Mouse (Mus musculus): ENCODE results near the gene Gmfg.

Gene Gmfg

DNA sequence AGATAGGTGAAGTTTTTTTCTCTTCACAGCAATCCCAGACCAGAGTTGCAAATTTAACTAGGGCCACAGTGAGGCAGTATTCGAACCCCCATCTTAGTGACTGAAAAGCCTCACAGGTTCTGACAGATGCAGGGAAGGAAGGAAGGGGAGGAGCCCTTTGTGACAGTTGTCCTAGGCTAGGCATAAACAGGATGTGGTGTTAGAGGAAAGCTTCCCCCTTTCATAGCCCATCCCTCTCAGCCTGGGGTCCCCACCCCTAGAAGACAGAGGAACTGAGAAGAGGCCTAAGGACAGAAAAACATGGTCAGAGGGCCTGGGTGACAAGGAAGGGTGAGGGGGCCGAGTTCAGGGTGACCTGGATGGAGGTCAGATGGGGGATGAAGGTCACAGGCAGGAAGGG, 3.5 kb downstream of the Gmfg start:
- DNase-seq = no peak

DNA sequence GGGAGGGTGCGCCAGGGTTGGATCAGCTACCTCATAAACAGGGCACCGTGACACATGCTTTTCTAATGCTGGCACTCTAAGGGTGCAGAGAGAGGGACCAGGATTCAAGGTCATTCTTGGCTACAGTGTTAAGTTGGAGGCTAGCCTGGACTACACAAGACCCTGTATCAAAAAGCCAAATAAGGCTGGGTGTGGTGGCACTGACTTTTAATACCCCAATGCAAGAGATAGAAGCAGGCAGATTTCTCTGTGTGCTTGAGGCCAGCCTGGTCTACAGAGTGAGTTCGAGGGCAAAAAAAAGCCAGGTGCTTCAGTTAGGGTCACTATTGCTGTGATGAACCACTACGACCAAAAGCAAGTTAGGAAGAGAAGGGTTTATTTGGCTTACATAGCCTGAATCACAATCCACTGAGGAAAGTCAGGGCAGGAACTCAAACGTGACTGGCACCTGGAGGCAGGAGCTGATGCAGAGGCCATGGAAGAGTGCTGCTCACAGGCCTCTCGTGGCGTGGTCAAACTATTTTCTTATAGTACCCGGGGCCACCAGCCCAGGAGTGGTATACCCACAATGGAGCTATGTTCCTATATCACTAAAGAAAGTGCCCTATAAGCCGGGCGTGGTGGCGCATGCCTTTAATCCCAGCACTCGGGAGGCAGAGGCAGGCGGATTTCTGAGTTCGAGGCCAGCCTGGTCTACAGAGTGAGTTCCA, 4.7 kb downstream of the Gmfg start:
- no peak for DNase-seq

DNA sequence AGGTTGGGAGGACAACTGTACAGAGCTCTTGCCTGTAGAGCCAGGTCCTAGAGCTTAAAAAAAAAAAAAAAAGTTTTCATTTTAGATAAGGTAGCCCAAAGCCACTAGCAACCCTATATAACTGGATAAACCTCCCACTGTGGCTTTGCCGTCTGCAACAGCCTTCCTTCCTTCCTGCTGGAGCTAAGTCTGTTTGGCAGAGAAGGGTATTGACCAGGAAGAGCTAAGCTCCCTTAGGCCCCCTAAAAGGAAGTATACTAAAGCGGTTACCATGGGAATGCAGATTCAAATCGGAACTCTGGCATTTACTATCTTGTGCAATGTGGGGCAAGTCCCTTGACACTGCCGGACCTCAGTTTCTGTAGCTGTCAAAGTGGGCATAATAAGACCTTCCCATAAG, 5.4 kb downstream of the Gmfg start:
- DNase-seq = no peak

DNA sequence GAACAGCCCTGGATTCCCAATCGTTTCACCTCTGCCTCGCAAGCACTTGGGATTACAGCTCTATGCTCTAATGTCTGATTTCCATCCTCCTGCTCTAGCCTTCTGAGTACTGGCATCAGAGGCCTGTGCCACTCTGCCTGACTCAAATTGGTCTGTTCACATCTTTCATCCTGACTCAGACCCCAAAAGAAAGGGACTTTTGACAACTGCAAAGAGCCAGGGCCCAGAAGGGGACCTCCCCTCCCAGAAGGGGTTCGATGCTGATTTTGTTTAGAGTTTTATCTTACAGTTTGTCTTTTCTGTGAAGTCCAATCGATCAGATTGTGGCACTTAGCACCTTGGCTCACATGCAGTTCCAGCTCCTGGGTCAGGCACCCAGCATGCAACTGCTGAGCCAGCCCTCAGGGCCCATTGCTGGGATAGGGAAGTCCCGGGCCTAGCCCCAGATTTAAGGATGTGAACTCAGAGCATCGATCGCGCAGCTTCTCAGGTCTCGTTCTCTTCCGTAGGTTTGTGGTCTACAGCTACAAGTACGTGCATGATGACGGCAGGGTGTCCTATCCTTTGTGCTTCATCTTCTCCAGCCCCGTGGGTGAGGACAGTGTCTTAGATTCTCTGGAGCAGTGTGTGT, 7.2 kb downstream of the Gmfg start:
- DNase-seq = no peak

DNA sequence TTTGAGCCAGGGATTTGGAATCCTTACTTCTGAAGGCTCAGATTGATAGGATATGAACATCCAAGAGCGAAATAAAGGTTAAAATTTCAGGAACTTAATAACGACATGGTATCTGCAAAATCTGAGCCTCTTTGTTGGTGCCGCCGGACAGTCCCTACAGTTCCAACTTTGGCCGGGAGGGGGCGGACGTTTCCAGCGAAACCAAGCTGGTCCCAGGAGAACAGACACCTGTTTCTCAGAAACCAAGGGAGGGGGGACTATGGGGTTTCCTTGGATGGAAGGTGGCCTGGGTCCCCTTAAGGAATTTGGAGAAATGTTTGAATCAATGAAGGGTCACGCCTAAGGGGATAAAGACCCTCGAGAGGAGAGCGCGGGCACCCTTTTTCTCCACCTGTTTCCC, 9.2 kb downstream of the Gmfg start:
- DNase-seq = peak; percentile 63

GRCm38 (mm10) chr7:28447101-28447830, 10.0 kb downstream of the Gmfg start:
- DNase-seq = no peak

DNA sequence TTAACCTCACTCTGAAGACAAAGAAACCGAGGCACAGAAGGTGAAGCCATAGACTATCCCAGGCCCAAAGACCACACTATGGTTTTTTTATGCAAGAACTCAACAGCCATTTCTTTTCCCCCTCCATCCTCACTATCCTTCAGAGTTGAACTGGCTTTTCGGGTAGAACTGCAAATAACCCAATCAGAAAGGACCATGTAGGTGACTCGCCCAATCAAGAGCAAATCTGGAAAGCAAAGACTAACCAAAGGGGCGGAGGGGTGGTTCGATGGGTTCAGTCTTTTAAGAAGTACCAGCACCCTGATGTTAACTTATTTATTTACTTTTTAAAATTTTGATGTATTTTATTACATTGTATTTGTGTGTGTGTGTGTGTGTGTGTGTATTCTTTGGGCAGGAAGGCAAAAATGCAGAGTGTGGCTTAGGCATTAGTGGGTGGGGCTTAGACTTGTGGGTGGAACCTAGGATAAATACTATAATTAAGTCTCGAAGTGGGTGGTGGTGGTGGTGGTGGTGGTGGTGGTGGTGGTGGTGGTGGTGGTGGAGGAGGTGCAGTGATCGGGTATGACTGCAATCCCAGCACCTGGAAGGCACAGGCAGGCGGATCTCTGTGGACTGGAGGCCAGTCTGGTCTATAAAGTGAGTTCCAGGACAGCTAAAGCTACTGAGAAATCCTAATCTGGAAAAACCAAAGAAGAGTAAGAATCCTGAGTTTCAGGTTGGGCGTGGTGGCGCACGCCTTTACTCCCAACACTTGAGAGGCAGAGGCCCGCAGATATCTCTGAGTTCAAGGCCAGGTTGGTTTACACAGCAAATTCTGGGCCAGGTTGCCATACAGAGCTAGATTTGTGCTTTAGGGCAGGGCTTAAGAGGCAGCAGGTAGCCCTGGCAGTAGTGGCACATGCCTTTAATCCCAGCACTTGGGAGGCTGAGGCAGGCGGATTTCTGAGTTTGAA, 10.9 kb downstream of the Gmfg start:
- no peak for DNase-seq

DNA sequence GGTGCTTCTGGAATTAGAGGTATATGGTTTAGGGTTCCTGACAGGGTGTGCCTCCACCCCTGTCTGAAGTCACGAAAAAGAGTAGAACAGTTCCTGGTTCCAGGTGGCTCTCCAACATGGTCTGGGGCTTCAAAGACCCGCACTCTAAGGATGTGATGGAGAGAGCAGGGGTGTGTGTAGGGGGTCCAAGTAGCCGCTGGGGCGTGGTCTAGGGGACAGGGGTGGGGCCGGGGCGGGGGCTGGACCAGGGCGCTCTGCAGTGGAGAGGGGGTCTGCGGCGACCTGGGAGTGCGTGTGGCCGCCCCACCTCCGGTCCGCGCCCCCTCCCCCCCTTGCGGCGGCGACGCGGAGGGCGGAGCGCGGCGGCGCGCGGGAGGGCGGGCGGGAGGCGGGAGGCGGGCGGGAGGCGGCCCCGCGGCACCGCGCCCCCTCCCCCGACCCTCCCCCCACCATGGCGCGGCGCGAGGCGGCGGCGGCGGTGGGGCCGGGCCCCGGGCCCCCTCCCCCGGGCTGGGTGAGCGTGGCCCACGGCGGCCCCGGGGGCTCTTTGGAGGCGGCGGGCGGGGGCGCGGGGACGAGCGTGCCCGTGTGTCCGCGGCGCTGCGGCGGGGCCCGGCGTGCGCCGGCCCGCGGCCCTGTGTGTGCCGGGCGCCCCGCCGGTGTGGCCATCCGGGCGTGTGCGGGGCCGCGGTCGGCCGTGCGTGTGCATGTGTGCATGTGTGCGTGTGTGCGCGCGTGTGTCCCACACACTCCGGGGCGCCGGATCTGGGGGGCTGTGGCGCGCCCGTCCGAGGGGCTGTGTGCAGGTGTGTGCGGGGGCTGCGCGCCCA, 14.5 kb downstream of the Gmfg start, which contains the start of gene Lrfn1:
Gene Lrfn1, plus strand, starts transcription at position 450 of the 830 bp plus-strand sequence.
- no peak for DNase-seq

- no peak for DNase-seq
These were observed 15.2 kb downstream of the Gmfg start for GRCm38 (mm10) chr7:28452361-28453005.

- no peak for DNase-seq
These were observed 23.1 kb downstream of the Gmfg start for GRCm38 (mm10) chr7:28460361-28460760.

- no peak for DNase-seq
These were observed 25.5 kb downstream of the Gmfg start for GRCm38 (mm10) chr7:28462769-28463168.

DNA sequence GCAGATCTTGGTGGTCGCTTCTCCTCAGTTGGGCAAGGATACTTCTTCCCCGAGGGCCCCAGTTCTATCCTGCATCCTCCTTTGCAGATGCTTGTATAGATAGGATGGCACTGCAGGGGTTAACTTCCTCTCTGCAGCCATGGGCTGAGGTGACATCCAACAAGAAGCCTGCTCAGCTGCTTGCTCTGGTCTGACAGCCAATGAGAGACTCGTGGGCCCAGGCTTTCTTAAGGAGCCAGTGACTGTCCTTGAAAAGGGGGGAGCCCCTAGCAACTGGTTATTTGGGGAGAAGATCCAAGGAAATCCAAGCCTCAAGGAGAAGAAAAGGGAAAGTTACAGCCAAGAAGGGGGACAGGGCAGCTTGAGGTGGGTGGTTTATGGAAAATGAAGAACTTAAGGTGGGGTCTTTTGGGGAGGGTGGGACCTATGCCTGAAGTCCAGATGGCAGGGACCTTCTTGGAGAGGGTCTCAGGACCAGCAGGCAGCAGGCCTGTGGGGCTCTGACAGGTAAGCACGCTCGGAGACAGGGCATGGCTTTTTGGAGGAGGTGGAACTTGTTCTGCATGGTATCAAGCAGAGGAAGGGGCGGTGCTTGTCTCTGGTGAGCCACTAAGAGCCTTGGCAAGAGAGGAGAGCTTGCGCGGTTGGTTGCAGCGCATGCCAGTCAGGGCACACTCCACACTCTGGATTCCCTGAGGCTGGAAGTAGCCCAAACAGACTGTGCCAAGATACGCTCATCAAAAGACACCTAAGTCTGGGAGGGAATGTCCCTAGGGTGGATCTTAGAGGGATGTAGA, 27.4 kb downstream of the Gmfg start:
- peak; percentile 89 for DNase-seq

DNA sequence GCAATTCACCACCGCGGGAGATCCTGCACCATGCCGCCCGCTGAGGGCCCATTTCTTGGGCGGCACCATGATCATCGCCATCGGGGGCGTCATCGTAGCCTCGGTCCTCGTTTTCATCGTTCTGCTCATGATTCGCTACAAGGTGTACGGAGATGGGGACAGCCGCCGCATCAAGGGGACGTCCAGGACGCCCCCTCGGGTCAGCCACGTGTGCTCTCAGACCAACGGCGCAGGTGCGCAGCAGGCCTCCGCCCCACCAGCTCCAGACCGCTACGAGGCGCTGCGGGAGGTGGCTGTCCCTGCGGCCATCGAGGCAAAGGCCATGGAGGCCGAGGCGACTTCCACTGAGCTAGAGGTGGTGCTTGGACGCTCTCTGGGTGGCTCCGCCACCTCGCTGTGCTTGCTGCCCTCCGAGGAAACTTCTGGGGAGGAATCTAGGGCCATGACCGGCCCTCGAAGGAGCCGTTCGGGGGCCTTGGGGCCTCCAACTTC, 29.5 kb downstream of the Gmfg start:
- no peak for DNase-seq

- peak; percentile 18 for DNase-seq
These were observed 30.0 kb downstream of the Gmfg start for GRCm38 (mm10) chr7:28467213-28467751.

GRCm38 (mm10) chr7:28476191-28476590, 38.9 kb downstream of the Gmfg start:
- DNase-seq = no peak

- no peak for DNase-seq
These were observed 40.1 kb downstream of the Gmfg start for GRCm38 (mm10) chr7:28477363-28477762.

GRCm38 (mm10) chr7:28478854-28479253, 41.6 kb downstream of the Gmfg start:
- no peak for DNase-seq

- DNase-seq = peak; percentile 46
These were observed 45.6 kb downstream of the Gmfg start for GRCm38 (mm10) chr7:28482854-28483253.

- no peak for DNase-seq
These were observed 46.9 kb downstream of the Gmfg start for GRCm38 (mm10) chr7:28484192-28484591.

GRCm38 (mm10) chr7:28488030-28488491, 50.8 kb downstream of the Gmfg start:
- peak; percentile 36 for DNase-seq
